Comparison of ENCODE assay signal across 9 mouse cellular contexts in the genomic region with DNA sequence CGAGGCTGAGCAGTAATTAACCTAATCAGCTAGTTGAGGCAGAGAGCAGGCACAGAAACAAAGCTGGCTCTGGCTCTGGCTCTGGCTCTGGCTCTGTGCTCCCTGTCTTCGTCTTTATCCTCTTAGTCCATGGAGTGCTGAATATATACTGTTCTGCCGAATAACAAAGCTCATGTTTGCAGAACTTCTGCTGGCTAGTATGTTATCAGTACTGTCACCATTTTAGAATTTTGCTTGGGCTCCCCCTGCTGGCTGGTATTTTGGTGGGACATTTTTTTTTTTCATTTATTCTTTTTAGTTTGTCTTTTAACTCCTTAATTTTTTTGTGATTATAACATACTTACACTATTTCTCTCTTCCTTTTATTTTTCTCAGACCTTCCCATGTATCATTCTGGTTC.
DNase-seq lines count a peak whose midpoint lies in the region; ATAC-seq and TF ChIP-seq lines count a peak whose summit lies in the region.
"Had no signal": no experiment of that assay in that cellular context is flagged by ENCODE, and none has a peak within 500 bp of the region (broad histone marks: within the 10 kb centered on the region; RNA-seq: fewer than 3 reads in every experiment).

No protein-coding gene starts in this region.

- peak overlapping the region; percentile 43 for H3K4me2 ChIP-seq in heart, embryonic 16.5 days (ENCODE audit: low read depth, low read length)
- no peak overlapping the region for H3K4me2 ChIP-seq in lung, embryonic 14.5 days
- H3K4me2 ChIP-seq in stomach, postnatal 0 days (replicated peaks; ENCODE audit: low read depth), result no peak overlapping the region
- H3K4me2 ChIP-seq: hindbrain, embryonic 15.5 days had no signal

- no peak overlapping the region for H3K27ac ChIP-seq in heart, embryonic 16.5 days (ENCODE audit: low read length)
- no peak overlapping the region for H3K27ac ChIP-seq in lung, embryonic 14.5 days (ENCODE audit: low read depth)
- no peak overlapping the region for H3K27ac ChIP-seq in stomach, postnatal 0 days (replicated peaks)
- H3K27ac ChIP-seq: hindbrain, embryonic 15.5 days had no signal

- no peaks in the 10 kb centered on the region for H3K27me3 ChIP-seq in heart, embryonic 16.5 days (ENCODE audit: control insufficient read depth, insufficient read depth, low read length)
- no peaks in the 10 kb centered on the region for H3K27me3 ChIP-seq in lung, embryonic 14.5 days (ENCODE audit: insufficient read depth, low read length)
- H3K27me3 ChIP-seq in stomach, postnatal 0 days (ENCODE audit: control insufficient read depth, insufficient read depth, low read length), result no peaks in the 10 kb centered on the region
- H3K27me3 ChIP-seq: hindbrain, embryonic 15.5 days had no signal

- no peaks in the 10 kb centered on the region for H3K9me3 ChIP-seq in heart, embryonic 16.5 days (replicated peaks; ENCODE audit: control insufficient read depth, low read length)
- no peaks in the 10 kb centered on the region for H3K9me3 ChIP-seq in lung, embryonic 14.5 days (ENCODE audit: low read depth, low read length)
- H3K9me3 ChIP-seq in stomach, postnatal 0 days (ENCODE audit: control insufficient read depth, low read length), result no peaks in the 10 kb centered on the region
- H3K9me3 ChIP-seq: hindbrain, embryonic 15.5 days had no signal

- H3K4me1 ChIP-seq in heart, embryonic 16.5 days (ENCODE audit: control insufficient read depth, insufficient read depth, low read length), result peaks cover 2% of the 10 kb centered on the region; the same call in 1 of the 2 replicates
- no peaks in the 10 kb centered on the region for H3K4me1 ChIP-seq in lung, embryonic 14.5 days (ENCODE audit: insufficient read depth)
- H3K4me1 ChIP-seq in stomach, postnatal 0 days (replicated peaks; ENCODE audit: control insufficient read depth, insufficient read depth), result no peaks in the 10 kb centered on the region
- H3K4me1 ChIP-seq: hindbrain, embryonic 15.5 days had no signal

- H3K9ac ChIP-seq in heart, embryonic 16.5 days (ENCODE audit: low read length), result no peak overlapping the region
- H3K9ac ChIP-seq in lung, embryonic 14.5 days, result no peak overlapping the region
- no peak overlapping the region for H3K9ac ChIP-seq in stomach, postnatal 0 days (ENCODE audit: low read length)
- H3K9ac ChIP-seq: hindbrain, embryonic 15.5 days had no signal

- H3K4me3 ChIP-seq in heart, embryonic 16.5 days (ENCODE audit: low read length), result 0 out of 2 replicates have a peak overlapping the region, but pooled peaks have one; percentile 14
- H3K4me3 ChIP-seq in lung, embryonic 14.5 days (ENCODE audit: low read depth, low read length), result no peak overlapping the region
- no peak overlapping the region for H3K4me3 ChIP-seq in stomach, postnatal 0 days (ENCODE audit: low read depth, low read length)
- H3K4me3 ChIP-seq: hindbrain, embryonic 15.5 days had no signal

- ATAC-seq in heart, embryonic 16.5 days (replicated peaks; ENCODE audit: extremely low read depth, insufficient read depth, low FRiP score), result no peak
- ATAC-seq in lung, embryonic 14.5 days (ENCODE audit: insufficient read depth), result peak; percentile 81
- ATAC-seq in stomach, postnatal 0 days (ENCODE audit: low FRiP score, low TSS enrichment), result no peak

- DNase-seq in cerebellum, adult 18-20 months, result peak; percentile 13 to 30
- DNase-seq in cerebellum, adult 9-11 months, result no peak
- DNase-seq in right cerebral cortex, adult 2 months (ENCODE audit: low spot score in 2 of 2), result peak; percentile 54 to 56
- DNase-seq in right cerebral cortex, postnatal 36 days (ENCODE audit: low spot score in 2 of 2), result no peak
- DNase-seq in cerebellum, postnatal 36 days, result peak; percentile 14 to 23
- peak; percentile 80 for DNase-seq in lung, embryonic 14.5 days
- DNase-seq in stomach, postnatal 0 days (ENCODE audit: low spot score), result peak; percentile 49

- WGBS in heart, embryonic 16.5 days, result 11% methylated on average over 3 of the region's 3 CpGs
- 13% methylated on average over 3 of the region's 3 CpGs for WGBS in lung, embryonic 14.5 days
- 18% methylated on average over 3 of the region's 3 CpGs for WGBS in stomach, postnatal 0 days

- TF ChIP-seq CTCF in lung, embryonic 14.5 days (IDR thresholded peaks at IDR 0.05; ENCODE audit: low read depth), result peak; percentile 66
- peak; percentile 75 for TF ChIP-seq CTCF in stomach, postnatal 0 days (IDR thresholded peaks at IDR 0.05; ENCODE audit: low read depth)

- H3K36me3 ChIP-seq in heart, embryonic 16.5 days (ENCODE audit: control insufficient read depth, insufficient read depth), result no peaks in the 10 kb centered on the region
- H3K36me3 ChIP-seq in lung, embryonic 14.5 days (ENCODE audit: insufficient read depth), result no peaks in the 10 kb centered on the region
- H3K36me3 ChIP-seq in stomach, postnatal 0 days (ENCODE audit: control insufficient read depth, insufficient read depth, low read length), result no peaks in the 10 kb centered on the region
- H3K36me3 ChIP-seq: hindbrain, embryonic 15.5 days had no signal

- TF ChIP-seq EP300 in stomach, postnatal 0 days (optimal IDR thresholded peaks at IDR 0.05), result no peak

Comparison
In these comparisons a context has a peak if more than half of its experiments do, and no peak if none do; other contexts are left out.
1. DNase-seq: peak in cerebellum, adult 18-20 months (2 of 2), right cerebral cortex, adult 2 months (2 of 2), cerebellum, postnatal 36 days (2 of 2), lung, embryonic 14.5 days (single experiment) and stomach, postnatal 0 days (single experiment); none in cerebellum, adult 9-11 months (single experiment) and right cerebral cortex, postnatal 36 days (0 of 2).